Mouse (Mus musculus): ENCODE measurements around the gene Chrna3.

The Chrna3 gene

GRCm38 (mm10) chr9:54994381-54994780, 32.0 kb downstream of the Chrna3 start:
- no peak for DNase-seq

GRCm38 (mm10) chr9:54990362-54990761, 36.0 kb downstream of the Chrna3 start:
- DNase-seq = no peak

- no peak for DNase-seq
Measured at GRCm38 (mm10) chr9:54982401-54982800, 44.0 kb downstream of the Chrna3 start.

DNA sequence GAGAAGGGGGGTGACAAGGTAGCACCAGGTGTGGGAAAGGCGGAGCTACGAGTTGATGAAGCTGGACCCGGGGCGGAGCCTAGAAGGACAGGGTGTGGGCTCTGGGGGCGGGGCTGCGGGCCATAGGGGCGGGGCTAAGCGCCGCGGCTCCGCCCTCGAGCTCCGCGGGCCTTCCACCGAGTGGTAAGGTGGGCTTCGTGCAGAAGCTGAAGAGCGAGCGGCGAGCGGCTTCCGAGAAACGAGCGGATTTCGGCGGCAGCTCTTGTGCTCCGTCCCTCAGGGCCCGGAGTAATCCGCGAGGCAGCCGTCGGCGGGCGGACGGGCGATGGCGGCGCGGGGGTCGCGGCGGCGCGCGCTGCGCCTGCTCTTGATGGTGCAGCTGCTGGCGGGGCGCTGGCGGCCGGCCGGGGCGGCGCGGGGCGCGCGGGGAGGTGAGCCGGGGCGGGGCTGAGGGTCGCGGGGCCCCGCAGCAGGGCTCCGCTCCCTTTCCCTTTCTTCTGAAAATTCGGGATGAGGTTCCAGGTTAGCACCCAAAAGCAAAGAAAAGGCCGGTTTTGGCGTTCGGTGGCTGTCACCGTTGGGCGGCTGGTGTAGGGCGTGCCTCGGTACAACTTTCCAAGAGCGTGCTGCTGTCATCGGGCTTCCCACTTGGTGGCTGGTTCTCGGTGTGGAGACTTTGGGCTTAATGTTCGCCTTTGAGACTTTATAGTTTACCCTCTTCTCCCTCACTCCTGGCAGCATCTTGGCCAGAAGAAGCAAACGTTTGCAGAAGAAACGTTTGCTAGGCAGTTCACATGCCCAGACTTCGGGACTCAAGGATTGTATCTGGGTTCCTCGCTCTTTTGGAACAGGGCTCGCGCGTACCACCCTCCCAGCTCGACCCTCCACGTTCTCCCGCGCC, 44.8 kb downstream of the Chrna3 start:
- peak; percentile 54 for DNase-seq

GRCm38 (mm10) chr9:54980674-54981073, 45.7 kb downstream of the Chrna3 start, which contains the start of gene Chrna5:
Chrna5 (plus strand) TSS chr9:54980880.
- DNase-seq = no peak

GRCm38 (mm10) chr9:54969972-54970637, 56.3 kb downstream of the Chrna3 start:
- DNase-seq = no peak

- no peak for DNase-seq
Measured at GRCm38 (mm10) chr9:54963669-54964068, 62.7 kb downstream of the Chrna3 start.

DNA sequence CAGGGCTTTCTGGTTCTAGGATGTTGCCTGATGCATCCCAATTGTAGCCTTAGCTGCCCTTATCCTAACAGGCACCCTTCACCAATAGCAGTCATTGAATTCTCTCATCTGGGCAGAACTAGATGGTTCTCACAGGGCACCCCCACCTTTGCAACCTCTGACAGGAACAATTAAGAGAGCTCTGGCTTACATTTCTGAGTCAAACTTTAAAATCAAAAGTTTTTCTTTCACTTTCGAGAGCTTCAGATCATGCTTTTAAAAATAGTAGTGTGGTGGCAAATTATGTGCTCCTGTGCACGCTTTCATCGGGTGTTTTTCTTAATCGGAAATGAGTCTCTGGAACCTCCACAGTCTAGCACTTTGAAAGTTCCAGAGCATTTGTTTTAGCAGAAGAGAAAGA, 65.3 kb downstream of the Chrna3 start:
- DNase-seq = no peak

Measured in kidney, postnatal 14 days (tissue).